Mouse (Mus musculus): ENCODE results near the gene Cacna2d2. TPM values are rescaled to one million over a fixed set of nuclear protein-coding genes. Genes with fewer than 3 reads are reported as not detected.
A peak's percentile ranks its signal among the peaks of the same experiment; 100 is the strongest.

Gene Cacna2d2
- polyA plus RNA-seq, 1 experiment, result 5.2 TPM

- H3K27ac ChIP-seq (ENCODE audit: control insufficient read depth, insufficient read depth, low read depth, low read length), result no peak overlapping the region
Observed at GRCm38 (mm10) chr9:107369270-107370105, 29.9 kb upstream of the Cacna2d2 start.

GRCm38 (mm10) chr9:107370106-107370463 lies 29.3 kb upstream of the Cacna2d2 start:
- Histone ChIP-seq H3K4me1 (ENCODE audit: control insufficient read depth, insufficient read depth, low read length) (peaks cover 3% of the 10 kb centered on the region; the same call in 1 of the 2 replicates), H3K27ac (ENCODE audit: control insufficient read depth, insufficient read depth, low read depth, low read length) (no peak overlapping the region), H3K36me3 (ENCODE audit: control insufficient read depth, insufficient read depth, low read length) (no peaks in the 10 kb centered on the region), H3K27me3 (ENCODE audit: control insufficient read depth, insufficient read depth, low read length) (no peaks in the 10 kb centered on the region), H3K4me3 (ENCODE audit: control insufficient read depth, low read depth, low read length) (no peak overlapping the region)
- TF ChIP-seq POLR2A (IDR thresholded peaks at IDR 0.05; ENCODE audit: control insufficient read depth, low read depth, low read length) (no peak), CTCF (IDR thresholded peaks at IDR 0.05; ENCODE audit: control insufficient read depth, insufficient read depth, insufficient replicate concordance, low read depth, low read length) (no peak)

More at GRCm38 (mm10) chr9:107369270-107370105, 29.9 kb upstream of the Cacna2d2 start:
- Histone ChIP-seq H3K4me1 (ENCODE audit: control insufficient read depth, insufficient read depth, low read length) (no peaks in the 10 kb centered on the region), H3K36me3 (ENCODE audit: control insufficient read depth, insufficient read depth, low read length) (no peaks in the 10 kb centered on the region), H3K4me3 (ENCODE audit: control insufficient read depth, low read depth, low read length) (no peak overlapping the region), H3K27me3 (ENCODE audit: control insufficient read depth, insufficient read depth, low read length) (no peaks in the 10 kb centered on the region)
- no peak for TF ChIP-seq POLR2A (IDR thresholded peaks at IDR 0.05; ENCODE audit: control insufficient read depth, low read depth, low read length)
- TF ChIP-seq CTCF (IDR thresholded peaks at IDR 0.05; ENCODE audit: control insufficient read depth, insufficient read depth, insufficient replicate concordance, low read depth, low read length), result no peak

GRCm38 (mm10) chr9:107372441-107372840 lies 27.0 kb upstream of the Cacna2d2 start:
- Histone ChIP-seq H3K36me3 (ENCODE audit: control insufficient read depth, insufficient read depth, low read length) (no peaks in the 10 kb centered on the region), H3K27ac (ENCODE audit: control insufficient read depth, insufficient read depth, low read depth, low read length) (no peak overlapping the region), H3K4me3 (ENCODE audit: control insufficient read depth, low read depth, low read length) (no peak overlapping the region), H3K4me1 (ENCODE audit: control insufficient read depth, insufficient read depth, low read length) (peaks cover 4% of the 10 kb centered on the region), H3K27me3 (ENCODE audit: control insufficient read depth, insufficient read depth, low read length) (no peaks in the 10 kb centered on the region)
- TF ChIP-seq CTCF (IDR thresholded peaks at IDR 0.05; ENCODE audit: control insufficient read depth, insufficient read depth, insufficient replicate concordance, low read depth, low read length) (no peak), POLR2A (IDR thresholded peaks at IDR 0.05; ENCODE audit: control insufficient read depth, low read depth, low read length) (no peak)

DNA sequence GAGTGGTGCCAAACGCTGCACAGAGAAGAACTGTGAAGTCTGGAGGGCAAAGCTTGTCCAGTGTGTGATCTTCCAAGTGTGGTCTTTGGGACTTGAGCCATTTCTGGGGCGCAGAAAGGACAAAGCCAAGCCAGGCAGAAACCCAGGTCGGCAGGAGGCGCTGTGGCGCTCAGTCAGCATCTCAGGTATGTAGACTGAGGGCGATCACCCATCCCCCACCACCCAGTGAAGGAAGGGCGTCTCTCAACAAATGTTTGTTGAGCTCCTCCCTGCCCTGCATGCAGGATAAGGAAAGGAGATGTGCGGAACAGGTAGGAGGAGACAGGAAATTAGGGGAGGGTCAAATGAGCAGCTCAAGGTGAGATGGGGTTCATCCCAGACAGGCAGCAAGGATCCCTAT lies 24.8 kb upstream of the Cacna2d2 start:
- Histone ChIP-seq H3K27ac (ENCODE audit: control insufficient read depth, insufficient read depth, low read depth, low read length) (no peak overlapping the region), H3K36me3 (ENCODE audit: control insufficient read depth, insufficient read depth, low read length) (no peaks in the 10 kb centered on the region), H3K4me3 (ENCODE audit: control insufficient read depth, low read depth, low read length) (no peak overlapping the region), H3K4me1 (ENCODE audit: control insufficient read depth, insufficient read depth, low read length) (peaks cover 4% of the 10 kb centered on the region), H3K27me3 (ENCODE audit: control insufficient read depth, insufficient read depth, low read length) (no peaks in the 10 kb centered on the region)
- TF ChIP-seq CTCF (IDR thresholded peaks at IDR 0.05; ENCODE audit: control insufficient read depth, insufficient read depth, insufficient replicate concordance, low read depth, low read length) (peak; percentile 23; the same call in 1 of the 2 replicates), POLR2A (IDR thresholded peaks at IDR 0.05; ENCODE audit: control insufficient read depth, low read depth, low read length) (no peak)

DNA sequence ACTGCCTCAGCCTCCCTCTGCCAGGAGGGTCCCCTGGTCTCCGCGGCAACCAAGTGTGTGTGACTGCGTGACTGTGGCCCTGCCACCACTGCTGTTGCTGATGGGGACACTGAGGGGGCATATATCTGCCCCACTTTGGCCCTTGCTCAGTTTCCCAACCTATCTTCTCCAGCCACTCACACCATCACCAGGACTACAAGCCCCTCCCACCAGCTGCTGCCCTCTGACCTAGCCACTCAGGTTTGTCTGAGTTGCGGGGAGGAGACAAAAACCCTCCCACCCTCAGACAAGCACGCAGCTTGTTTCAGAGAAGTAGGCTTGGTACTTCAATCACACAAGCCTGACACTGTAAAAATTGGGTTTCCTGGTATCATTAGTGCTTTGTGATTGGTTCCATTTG lies 24.0 kb upstream of the Cacna2d2 start:
- Histone ChIP-seq H3K27ac (ENCODE audit: control insufficient read depth, insufficient read depth, low read depth, low read length) (no peak overlapping the region), H3K36me3 (ENCODE audit: control insufficient read depth, insufficient read depth, low read length) (no peaks in the 10 kb centered on the region), H3K4me3 (ENCODE audit: control insufficient read depth, low read depth, low read length) (no peak overlapping the region), H3K4me1 (ENCODE audit: control insufficient read depth, insufficient read depth, low read length) (peaks cover 4% of the 10 kb centered on the region), H3K27me3 (ENCODE audit: control insufficient read depth, insufficient read depth, low read length) (no peaks in the 10 kb centered on the region)
- no peak for TF ChIP-seq POLR2A (IDR thresholded peaks at IDR 0.05; ENCODE audit: control insufficient read depth, low read depth, low read length)
- no peak for TF ChIP-seq CTCF (IDR thresholded peaks at IDR 0.05; ENCODE audit: control insufficient read depth, insufficient read depth, insufficient replicate concordance, low read depth, low read length)

GRCm38 (mm10) chr9:107377961-107378512 lies 21.4 kb upstream of the Cacna2d2 start:
- Histone ChIP-seq H3K4me3 (ENCODE audit: control insufficient read depth, low read depth, low read length) (peak overlapping the region; percentile 56), H3K4me1 (ENCODE audit: control insufficient read depth, insufficient read depth, low read length) (peaks cover 4% of the 10 kb centered on the region), H3K27ac (ENCODE audit: control insufficient read depth, insufficient read depth, low read depth, low read length) (no peak overlapping the region), H3K36me3 (ENCODE audit: control insufficient read depth, insufficient read depth, low read length) (no peaks in the 10 kb centered on the region), H3K27me3 (ENCODE audit: control insufficient read depth, insufficient read depth, low read length) (no peaks in the 10 kb centered on the region)
- no peak for TF ChIP-seq CTCF (IDR thresholded peaks at IDR 0.05; ENCODE audit: control insufficient read depth, insufficient read depth, insufficient replicate concordance, low read depth, low read length)

DNA sequence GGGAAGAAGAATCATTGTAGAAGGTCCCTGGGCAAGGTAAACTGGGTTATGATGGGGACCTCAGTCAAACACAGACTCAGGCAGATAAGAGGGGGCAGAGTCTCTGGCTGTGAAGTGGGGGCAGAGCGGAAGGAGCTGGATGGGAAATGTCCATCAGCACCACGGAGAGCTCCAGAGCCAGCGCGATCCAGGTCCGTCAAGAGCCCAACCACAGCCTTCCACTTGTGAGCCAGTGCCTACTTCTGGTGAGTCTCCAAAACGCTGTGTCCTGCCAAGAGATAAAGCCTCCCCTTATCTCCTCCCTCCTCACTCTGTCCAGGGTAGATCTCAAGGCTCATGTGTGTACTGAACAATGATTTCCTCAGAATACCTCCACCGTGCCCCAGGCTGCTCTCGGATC lies 17.7 kb upstream of the Cacna2d2 start:
- Histone ChIP-seq H3K36me3 (ENCODE audit: control insufficient read depth, insufficient read depth, low read length) (no peaks in the 10 kb centered on the region), H3K27ac (ENCODE audit: control insufficient read depth, insufficient read depth, low read depth, low read length) (no peak overlapping the region), H3K4me3 (ENCODE audit: control insufficient read depth, low read depth, low read length) (no peak overlapping the region), H3K4me1 (ENCODE audit: control insufficient read depth, insufficient read depth, low read length) (no peaks in the 10 kb centered on the region), H3K27me3 (ENCODE audit: control insufficient read depth, insufficient read depth, low read length) (no peaks in the 10 kb centered on the region)
- no peak for TF ChIP-seq POLR2A (IDR thresholded peaks at IDR 0.05; ENCODE audit: control insufficient read depth, low read depth, low read length)
- no peak for TF ChIP-seq CTCF (IDR thresholded peaks at IDR 0.05; ENCODE audit: control insufficient read depth, insufficient read depth, insufficient replicate concordance, low read depth, low read length)
